Mouse (Mus musculus): ENCODE data around the gene Cxcr2.

DNA sequence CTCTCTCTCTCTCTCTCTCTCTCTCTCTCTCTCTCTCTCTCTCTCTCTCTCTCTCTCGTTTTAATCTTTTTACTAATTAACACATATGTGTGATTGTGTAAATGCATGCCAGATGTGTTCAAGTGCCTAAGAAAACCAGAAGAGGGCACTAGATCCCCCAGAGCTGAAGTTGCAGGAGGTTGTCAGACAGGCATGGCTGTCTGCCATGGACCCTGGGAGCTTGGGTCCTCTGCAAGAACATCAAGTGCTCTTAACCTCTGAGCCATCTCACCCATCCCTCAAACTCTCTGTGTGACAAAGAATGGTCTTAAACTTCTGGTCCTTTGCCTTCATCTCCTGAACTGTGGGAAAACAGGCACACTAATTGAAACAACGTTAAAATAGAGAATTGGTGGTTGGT, 29.2 kb downstream of the Cxcr2 start:
- TF ChIP-seq CTCF (IDR thresholded peaks at IDR 0.05; ENCODE audit: insufficient read depth, low read depth, low read length) (no peak), POLR2A (IDR thresholded peaks at IDR 0.05; ENCODE audit: insufficient read depth, low read depth, low read length) (no peak)
